Comparison of ENCODE assay signal across 26 mouse cellular contexts in genomic region chr11:44303786-44304185, GRCm38 (mm10).
DNase-seq lines count a peak whose midpoint lies in the region; ATAC-seq and TF ChIP-seq lines count a peak whose summit lies in the region.
"Had no signal": no experiment of that assay in that cellular context is flagged by ENCODE, and none has a peak within 500 bp of the region (broad histone marks: within the 10 kb centered on the region; RNA-seq: fewer than 3 reads in every experiment).

No protein-coding gene starts in this region.

- dilution Hi-C loops in CH12.LX (cut with MboI; ENCODE audit: extremely low pct_ligation_motif_present, extremely low pct_unique_long_range_greater_than_20kb, low sequenced_read_pairs): no loop called here

- H3K27me3 ChIP-seq in CH12.LX (replicated peaks): no peaks in the 10 kb centered on the region
- H3K27me3 ChIP-seq in forebrain, embryonic 11.5 days (ENCODE audit: control insufficient read depth, insufficient read depth, low read length): no peaks in the 10 kb centered on the region
- H3K27me3 ChIP-seq: embryonic facial prominence, embryonic 12.5 days; embryonic facial prominence, embryonic 15.5 days; Patski had no signal

- peak; percentile 73 for DNase-seq in heart, adult 11 months
- no peak for DNase-seq in heart, adult 18-20 months
- DNase-seq in 3T3-L1 (ENCODE audit: low read depth, low spot score) (peak; percentile 77), CH12.LX (ENCODE audit: extremely low read depth) (peak; percentile 31)
- no peak for DNase-seq in adrenal gland, postnatal 4 days (ENCODE audit: low spot score in 2 of 2)
- DNase-seq in forebrain, embryonic 11.5 days (ENCODE audit: low spot score): no peak
- DNase-seq in layer of hippocampus, postnatal 25 days (ENCODE audit: extremely low spot score in 1 of 2, low spot score in 1 of 2): no peak
- DNase-seq: adrenal gland, adult 8-10 months; adrenal gland, postnatal 14 days; adrenal gland, postnatal 36 days; cerebellum, adult 11 months; cerebellum, adult 18-20 months; cerebellum, adult 8-10 months; cerebellum, adult 9-11 months; cerebellum, postnatal 14 days; cerebellum, postnatal 36 days; embryo, embryonic 11 days had no signal

- in situ Hi-C loops in CH12.LX (cut with MboI; ENCODE audit: low pct_ligation_motif_present, low pct_unique_long_range_greater_than_20kb, low sequenced_read_pairs): no loop called here

- TF ChIP-seq CTCF in CH12.LX (conservative IDR thresholded peaks at IDR 0.05 in 1 of 2, IDR thresholded peaks at IDR 0.05 in 1 of 2; ENCODE audit: low read depth in 2 of 2, low read length in 2 of 2): no peak

- ATAC-seq in forebrain, embryonic 11.5 days (replicated peaks; ENCODE audit: low FRiP score): no peak
- ATAC-seq: activated CD4-positive, CD25-positive, alpha-beta regulatory T cell, adult 4 months; CD4-positive, CD25-positive, alpha-beta regulatory T cell, adult 4 months; forebrain, embryonic 14.5 days; forebrain, embryonic 16.5 days; Patski had no signal

- no peak overlapping the region for H3K4me3 ChIP-seq in CH12.LX (replicated peaks in 1 of 3; ENCODE audit: low read depth in 2 of 3, low read length in 2 of 3, poor library complexity in 1 of 3)
- H3K4me3 ChIP-seq in forebrain, embryonic 11.5 days (ENCODE audit: low read depth, low read length): no peak overlapping the region
- H3K4me3 ChIP-seq: embryonic facial prominence, embryonic 12.5 days; embryonic facial prominence, embryonic 15.5 days; erythroblast, embryonic 14.5 days; forebrain, embryonic 10.5 days had no signal

- no peak overlapping the region for H3K27ac ChIP-seq in CH12.LX (ENCODE audit: insufficient read depth, low read depth)
- no peak overlapping the region for H3K27ac ChIP-seq in forebrain, embryonic 11.5 days (ENCODE audit: low read depth, low read length)
- H3K27ac ChIP-seq: embryonic facial prominence, embryonic 12.5 days; embryonic facial prominence, embryonic 15.5 days; forebrain, embryonic 10.5 days had no signal

- TF ChIP-seq POLR2A in CH12.LX (IDR thresholded peaks at IDR 0.05; ENCODE audit: low read depth, low read length): no peak

- H3K4me2 ChIP-seq in CH12.LX (ENCODE audit: insufficient read depth, low read depth, poor library complexity, severe bottlenecking): no peak overlapping the region
- no peak overlapping the region for H3K4me2 ChIP-seq in forebrain, embryonic 11.5 days (ENCODE audit: low read depth, low read length, severe bottlenecking)
- H3K4me2 ChIP-seq: embryonic facial prominence, embryonic 12.5 days; embryonic facial prominence, embryonic 15.5 days had no signal

- H3K36me3 ChIP-seq in CH12.LX (replicated peaks in 1 of 2; ENCODE audit: control insufficient read depth in 1 of 2, insufficient read depth in 1 of 2, low read length in 1 of 2): no peaks in the 10 kb centered on the region
- H3K36me3 ChIP-seq in forebrain, embryonic 11.5 days (ENCODE audit: control insufficient read depth, insufficient read depth, low read length): no peaks in the 10 kb centered on the region
- H3K36me3 ChIP-seq: embryonic facial prominence, embryonic 12.5 days; embryonic facial prominence, embryonic 15.5 days; forebrain, embryonic 10.5 days had no signal

- TF ChIP-seq EP300 in CH12.LX (IDR thresholded peaks at IDR 0.05; ENCODE audit: low read length): no peak

- 91% methylated on average over 8 of the region's 8 CpGs for WGBS in forebrain, embryonic 11.5 days

- H3K9ac ChIP-seq in CH12.LX (ENCODE audit: insufficient read depth, low read depth): no peak overlapping the region
- H3K9ac ChIP-seq in forebrain, embryonic 11.5 days (ENCODE audit: low read length): no peak overlapping the region
- H3K9ac ChIP-seq: embryonic facial prominence, embryonic 12.5 days; embryonic facial prominence, embryonic 15.5 days had no signal

- H3K4me1 ChIP-seq in CH12.LX (ENCODE audit: control insufficient read depth in 1 of 2, insufficient read depth in 2 of 2): peaks cover 0 to 7% of the 10 kb centered on the region in 2 experiments; a peak in 2 of 4 replicates
- H3K4me1 ChIP-seq in forebrain, embryonic 11.5 days (replicated peaks; ENCODE audit: control insufficient read depth, insufficient read depth, low read length): no peaks in the 10 kb centered on the region
- H3K4me1 ChIP-seq: embryonic facial prominence, embryonic 12.5 days; embryonic facial prominence, embryonic 15.5 days; forebrain, embryonic 10.5 days had no signal

- H3K79me2 ChIP-seq in CH12.LX (replicated peaks; ENCODE audit: control insufficient read depth, extremely low read depth, insufficient read depth, poor library complexity, severe bottlenecking): no peaks in the 10 kb centered on the region

- no peak for TF ChIP-seq RAD21 in CH12.LX (IDR thresholded peaks at IDR 0.05; ENCODE audit: low read depth, low read length)

- H3K9me3 ChIP-seq in CH12.LX (replicated peaks; ENCODE audit: low read length): no peaks in the 10 kb centered on the region
- no peaks in the 10 kb centered on the region for H3K9me3 ChIP-seq in forebrain, embryonic 11.5 days (ENCODE audit: control insufficient read depth, low read length)
- H3K9me3 ChIP-seq: embryonic facial prominence, embryonic 12.5 days; embryonic facial prominence, embryonic 15.5 days; forebrain, embryonic 10.5 days had no signal

TF ChIP-seq in CH12.LX, 34 proteins besides CTCF, POLR2A, EP300 and RAD21:
- no peak for TF ChIP-seq MEF2A (IDR thresholded peaks at IDR 0.05; ENCODE audit: borderline replicate concordance, low read depth, low read length)
- no peak for TF ChIP-seq SMC3 (IDR thresholded peaks at IDR 0.05; ENCODE audit: low read depth, low read length)
- TF ChIP-seq KAT2A (IDR thresholded peaks at IDR 0.05; ENCODE audit: insufficient replicate concordance, low read length): no peak
- no peak for TF ChIP-seq ZNF384 (IDR thresholded peaks at IDR 0.05; ENCODE audit: low read depth, low read length)

Comparison
In these comparisons a context has a peak if more than half of its experiments do, and no peak if none do; other contexts are left out.
1. DNase-seq: peak in heart, adult 11 months (single experiment), 3T3-L1 (single experiment) and CH12.LX (single experiment); none in heart, adult 18-20 months (0 of 2), adrenal gland, postnatal 4 days (0 of 2), forebrain, embryonic 11.5 days (single experiment) and layer of hippocampus, postnatal 25 days (0 of 2).